Mouse (Mus musculus): ENCODE results near the gene Gpatch2. TPM values are rescaled to one million over a fixed set of nuclear protein-coding genes. Genes with fewer than 3 reads are reported as not detected.
A peak's percentile ranks its signal among the peaks of the same experiment; 100 is the strongest.

The Gpatch2 gene
- polyA plus RNA-seq, 1 experiment from 2014 or later = 30.8 TPM

DNA sequence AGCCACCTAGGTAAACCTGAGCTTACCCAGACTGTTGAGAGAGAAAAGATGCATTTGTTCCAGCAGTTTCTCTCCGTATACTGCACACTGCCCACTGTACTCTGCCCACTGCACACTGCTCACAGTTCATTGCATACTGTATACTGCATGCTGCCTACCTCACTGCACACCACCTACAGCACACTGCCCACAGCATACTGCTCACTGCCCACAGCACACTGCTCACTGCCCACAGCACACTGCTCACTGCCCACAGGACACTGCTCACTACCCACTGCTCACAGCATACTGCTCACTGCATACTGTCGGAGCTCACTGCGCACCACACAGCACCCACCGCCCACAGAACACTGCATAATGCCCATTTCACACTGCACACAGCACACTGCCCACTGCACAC, 159.1 kb downstream of the Gpatch2 start:
- 95% methylated on average over 4 of the region's 4 CpGs for WGBS
- no peak overlapping the region for H3K4me3 ChIP-seq (ENCODE audit: low read depth, low read length)
- H3K27me3 ChIP-seq (ENCODE audit: control insufficient read depth, insufficient read depth, low read length) = no peaks in the 10 kb centered on the region
- peaks cover 5% of the 10 kb centered on the region; the same call in 1 of the 2 replicates for H3K4me1 ChIP-seq (replicated peaks; ENCODE audit: control insufficient read depth, insufficient read depth, low read length)
- ATAC-seq (replicated peaks; ENCODE audit: low FRiP score) = no peak
- no peaks in the 10 kb centered on the region for H3K36me3 ChIP-seq (ENCODE audit: control insufficient read depth, insufficient read depth, low read length)
- DNase-seq (ENCODE audit: low spot score) = no peak
- H3K27ac ChIP-seq (ENCODE audit: low read depth, low read length) = no peak overlapping the region
- no peaks in the 10 kb centered on the region for H3K9me3 ChIP-seq (ENCODE audit: control insufficient read depth, low read length)
- H3K9ac ChIP-seq (ENCODE audit: low read length) = no peak overlapping the region
- no peak overlapping the region for H3K4me2 ChIP-seq (ENCODE audit: low read depth, low read length, severe bottlenecking)

DNA sequence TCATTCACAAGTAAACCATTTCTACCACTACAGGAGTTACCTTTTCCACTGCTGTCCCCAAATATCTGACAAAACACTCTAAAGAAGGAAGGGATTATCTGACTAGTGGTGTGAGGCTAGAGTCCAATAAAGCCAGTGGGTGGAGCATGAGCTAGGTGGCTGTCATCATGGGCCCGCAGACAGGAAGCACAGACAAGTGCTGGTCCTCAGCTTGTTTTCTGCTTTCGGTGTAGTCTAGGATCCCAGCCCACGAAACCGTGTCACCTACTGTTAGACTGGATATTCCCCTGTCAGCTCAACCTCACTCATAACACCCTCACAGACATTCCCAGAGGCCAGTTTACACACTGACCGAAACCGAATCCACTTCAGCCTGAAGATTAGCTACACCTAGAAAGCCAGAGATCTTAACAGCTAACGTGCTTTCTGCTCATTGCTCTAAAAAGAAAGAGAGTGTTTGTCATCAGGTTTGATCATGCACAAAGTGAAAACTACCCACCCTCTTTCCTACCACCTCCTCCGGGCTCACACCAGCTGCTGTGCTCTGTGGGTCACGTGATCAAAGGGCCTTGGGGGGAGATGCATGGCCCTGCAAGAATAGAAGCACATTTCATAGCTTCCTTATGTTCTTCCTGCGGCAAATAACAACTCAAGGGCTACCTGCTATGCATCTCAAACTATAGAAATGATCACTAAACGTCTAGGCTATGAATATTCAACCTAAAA, 161.8 kb downstream of the Gpatch2 start:
- DNase-seq (ENCODE audit: low spot score) (no peak), ATAC-seq (replicated peaks; ENCODE audit: low FRiP score) (no peak)
- Histone ChIP-seq H3K4me1 (replicated peaks; ENCODE audit: control insufficient read depth, insufficient read depth, low read length) (peaks cover 5% of the 10 kb centered on the region; the same call in 1 of the 2 replicates), H3K27me3 (ENCODE audit: control insufficient read depth, insufficient read depth, low read length) (no peaks in the 10 kb centered on the region), H3K4me2 (ENCODE audit: low read depth, low read length, severe bottlenecking) (no peak overlapping the region), H3K36me3 (ENCODE audit: control insufficient read depth, insufficient read depth, low read length) (no peaks in the 10 kb centered on the region), H3K9ac (ENCODE audit: low read length) (no peak overlapping the region), H3K9me3 (ENCODE audit: control insufficient read depth, low read length) (no peaks in the 10 kb centered on the region), H3K4me3 (ENCODE audit: low read depth, low read length) (no peak overlapping the region), H3K27ac (ENCODE audit: low read depth, low read length) (no peak overlapping the region)
- 85% methylated on average over 11 of the region's 11 CpGs for WGBS

DNA sequence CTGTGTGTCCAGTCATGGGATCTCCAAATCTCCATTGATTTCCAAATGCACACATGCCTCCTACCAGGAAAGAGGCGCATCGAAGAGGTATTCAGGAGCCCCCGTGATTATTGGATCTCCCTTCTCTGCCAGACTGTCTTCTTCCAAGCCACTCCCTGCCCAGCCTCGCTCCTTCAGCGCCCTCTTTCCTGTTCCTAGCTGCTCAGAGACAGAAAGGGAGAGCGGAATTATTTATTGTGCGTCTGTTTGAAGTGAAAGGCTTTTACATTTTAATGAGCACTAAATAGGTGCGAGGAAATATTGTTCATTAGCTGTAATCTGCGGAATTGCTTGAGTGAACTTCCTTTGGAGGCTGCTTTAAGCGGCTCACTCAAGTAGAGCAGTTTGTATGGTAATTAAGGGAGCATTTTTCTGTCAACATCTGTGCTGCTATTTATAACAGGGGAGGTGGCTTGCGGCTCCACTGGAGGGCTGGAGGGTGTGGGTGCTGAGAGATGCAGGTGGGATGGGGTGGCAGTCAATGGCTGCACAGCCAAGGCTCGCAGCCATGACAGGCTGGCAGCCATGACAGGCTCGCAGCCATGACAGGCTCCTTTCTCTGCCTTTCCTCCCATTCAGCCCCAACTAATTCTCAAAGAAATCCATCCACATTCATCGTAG, 162.7 kb downstream of the Gpatch2 start:
- DNase-seq (ENCODE audit: low spot score) (no peak), ATAC-seq (replicated peaks; ENCODE audit: low FRiP score) (peak; percentile 72)
- WGBS = 56% methylated on average over 14 of the region's 14 CpGs
- Histone ChIP-seq H3K9me3 (ENCODE audit: control insufficient read depth, low read length) (no peaks in the 10 kb centered on the region), H3K36me3 (ENCODE audit: control insufficient read depth, insufficient read depth, low read length) (no peaks in the 10 kb centered on the region), H3K27me3 (ENCODE audit: control insufficient read depth, insufficient read depth, low read length) (no peaks in the 10 kb centered on the region), H3K4me1 (replicated peaks; ENCODE audit: control insufficient read depth, insufficient read depth, low read length) (peaks cover 5% of the 10 kb centered on the region; the same call in 1 of the 2 replicates), H3K4me3 (ENCODE audit: low read depth, low read length) (no peak overlapping the region), H3K27ac (ENCODE audit: low read depth, low read length) (no peak overlapping the region), H3K4me2 (ENCODE audit: low read depth, low read length, severe bottlenecking) (no peak overlapping the region), H3K9ac (ENCODE audit: low read length) (no peak overlapping the region)

DNA sequence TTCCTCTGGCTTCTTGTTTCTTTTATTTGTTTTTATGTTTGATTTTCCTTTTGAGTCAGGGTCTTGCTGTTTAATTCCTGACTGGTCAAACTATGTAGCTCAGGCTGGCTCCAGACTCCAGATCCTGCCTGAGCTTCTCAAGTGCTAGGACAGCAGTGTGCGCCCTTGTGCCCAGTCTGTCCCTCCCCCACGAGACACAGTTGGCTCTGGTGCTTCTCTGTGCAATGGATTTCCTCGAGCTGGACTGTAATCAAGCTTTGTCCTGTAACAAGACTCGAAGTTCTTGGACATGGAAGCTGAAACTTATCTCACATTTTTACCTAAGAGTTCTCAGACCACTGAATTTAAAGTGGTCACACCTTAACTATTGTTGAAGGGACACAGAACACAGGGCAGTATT, 174.2 kb downstream of the Gpatch2 start:
- Histone ChIP-seq H3K9ac (ENCODE audit: low read length) (no peak overlapping the region), H3K4me1 (replicated peaks; ENCODE audit: control insufficient read depth, insufficient read depth, low read length) (no peaks in the 10 kb centered on the region), H3K27me3 (ENCODE audit: control insufficient read depth, insufficient read depth, low read length) (no peaks in the 10 kb centered on the region), H3K27ac (ENCODE audit: low read depth, low read length) (no peak overlapping the region), H3K4me2 (ENCODE audit: low read depth, low read length, severe bottlenecking) (no peak overlapping the region), H3K9me3 (ENCODE audit: control insufficient read depth, low read length) (no peaks in the 10 kb centered on the region), H3K4me3 (ENCODE audit: low read depth, low read length) (no peak overlapping the region), H3K36me3 (ENCODE audit: control insufficient read depth, insufficient read depth, low read length) (no peaks in the 10 kb centered on the region)
- ATAC-seq (replicated peaks; ENCODE audit: low FRiP score) (no peak), DNase-seq (ENCODE audit: low spot score) (no peak)
- 81% methylated on average over 4 of the region's 4 CpGs for WGBS

DNA sequence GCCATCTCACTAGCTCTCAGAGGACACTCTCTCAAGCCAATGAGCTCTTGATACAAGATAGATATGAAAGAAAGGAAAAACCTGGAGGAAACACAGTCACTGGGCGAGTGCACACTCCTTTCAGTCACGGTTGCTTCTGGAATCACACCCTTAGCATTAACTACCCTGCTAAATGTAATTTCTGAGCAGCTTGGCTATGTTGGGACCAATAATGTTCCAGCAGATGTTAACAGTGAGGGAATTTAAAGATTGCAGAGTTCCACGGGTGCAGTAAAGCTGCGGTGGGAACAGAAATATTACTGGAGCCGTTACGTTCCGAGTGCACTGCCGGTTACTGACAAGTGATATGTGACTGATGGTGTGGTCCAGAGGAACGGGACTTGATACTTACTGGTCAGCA, 185.5 kb downstream of the Gpatch2 start:
- Histone ChIP-seq H3K4me1 (replicated peaks; ENCODE audit: control insufficient read depth, insufficient read depth, low read length) (no peaks in the 10 kb centered on the region), H3K9me3 (ENCODE audit: control insufficient read depth, low read length) (no peaks in the 10 kb centered on the region), H3K4me3 (ENCODE audit: low read depth, low read length) (no peak overlapping the region), H3K9ac (ENCODE audit: low read length) (no peak overlapping the region), H3K27me3 (ENCODE audit: control insufficient read depth, insufficient read depth, low read length) (no peaks in the 10 kb centered on the region), H3K36me3 (ENCODE audit: control insufficient read depth, insufficient read depth, low read length) (no peaks in the 10 kb centered on the region), H3K4me2 (ENCODE audit: low read depth, low read length, severe bottlenecking) (no peak overlapping the region), H3K27ac (ENCODE audit: low read depth, low read length) (no peak overlapping the region)
- WGBS = 96% methylated on average over 9 of the region's 9 CpGs
- ATAC-seq (replicated peaks; ENCODE audit: low FRiP score) (no peak), DNase-seq (ENCODE audit: low spot score) (no peak)

Other genes with a start within 250 kb of the Gpatch2 start
- 0.11 TPM in 1 of 2 replicates, not detected in the other for gene D1Pas1, start 248.1 kb upstream of the Gpatch2 start, polyA plus RNA-seq (2014; fragmentation: Nextera tagmentation; extraction: Ambion mirVana)
- gene Spata17, start within 50 bp of the Gpatch2 start, polyA plus RNA-seq (2014; fragmentation: Nextera tagmentation; extraction: Ambion mirVana) = 1.7 and 2.0 TPM in 2 replicates

All from forebrain, embryonic 11.5 days (tissue).